Mouse (Mus musculus) cortical plate, adult 2 months (tissue): ENCODE measurements around the gene Tas1r1.

Experiments used
- CTCF ChIP-seq: fragments of 200-500 bp; IDR thresholded peaks from 2 replicates; pipeline ENCODE4 v1.5.1; 2011; ENCODE audit warnings: mild to moderate bottlenecking, control low read depth, low read length; ENCODE audit not compliant: insufficient read depth; ENCODE audit errors: extremely low read depth
- POLR2A ChIP-seq: fragments of 200-500 bp; IDR thresholded peaks from 2 replicates; pipeline ENCODE4 v1.6.1; 2011; ENCODE audit warnings: mild to moderate bottlenecking, low read length, control low read depth; ENCODE audit not compliant: insufficient read depth; ENCODE audit errors: extremely low read depth

DNA sequence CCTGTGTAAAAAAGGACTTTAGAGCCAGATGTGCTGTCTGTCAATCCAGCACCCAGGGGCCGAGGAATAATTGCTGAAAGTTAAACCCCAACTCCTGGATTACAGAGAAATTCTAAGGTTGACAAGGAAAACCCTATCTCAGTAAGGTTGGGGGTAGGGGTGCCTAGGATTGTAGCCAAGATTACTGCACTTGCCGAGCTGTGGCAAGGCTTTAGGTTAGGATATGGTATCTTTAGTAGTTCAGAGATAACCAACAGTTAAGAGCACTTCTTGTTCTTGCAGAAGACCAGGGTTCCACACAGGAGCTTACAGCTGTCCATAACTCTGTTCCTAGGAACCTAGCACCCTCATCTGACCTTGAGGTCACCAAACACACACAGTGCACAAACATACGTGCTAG is 40.7 kb downstream of the Tas1r1 start:
- no peak for TF ChIP-seq POLR2A
- no peak for TF ChIP-seq CTCF
